Mouse (Mus musculus) intestine, embryonic 14.5 days (tissue): ENCODE data around the gene Nedd4. TPM values are rescaled to one million over a fixed set of nuclear protein-coding genes. Genes with fewer than 3 reads are reported as not detected.
A peak's percentile ranks its signal among the peaks of the same experiment; 100 is the strongest.
"Not testable (repeated sequence)": the region's sequence is repeated elsewhere in the genome, so short reads cannot be mapped to it uniquely, and the experiment has no call there.

Experiments
- ATAC-seq: fragments of 200-750 bp; cut with Nextera tagmentation; replicated peaks from 2 replicates; pipeline ENCODE4 v1.8.0; 2017; ENCODE audit warnings: low read depth, moderate number of reproducible peaks, moderate TSS enrichment, moderate library complexity; ENCODE audit not compliant: low FRiP score, low TSS enrichment
- DNase-seq: peaks from one replicate; pipeline ENCODE4 v3.0.0-alpha.2; 2018; ENCODE audit warnings: low spot score
- H3K27ac ChIP-seq: fragments of 300-500 bp; sonication (generic); 2 replicates; pipeline ENCODE4 v1.5.1; 2014; ENCODE audit warnings: low read depth, mild to moderate bottlenecking, control low read depth
- H3K27me3 ChIP-seq: fragments of 300-500 bp; sonication (generic); replicated peaks from 2 replicates; pipeline ENCODE4 v1.6.1; 2014; ENCODE audit warnings: low read length, control low read depth; ENCODE audit not compliant: control insufficient read depth, insufficient read depth
- H3K36me3 ChIP-seq: fragments of 300-500 bp; sonication (generic); 2 replicates; pipeline ENCODE4 v1.6.1; 2014; ENCODE audit warnings: low read length, control low read depth; ENCODE audit not compliant: control insufficient read depth, insufficient read depth
- H3K4me1 ChIP-seq: fragments of 300-500 bp; sonication (generic); replicated peaks from 2 replicates; pipeline ENCODE4 v1.6.1; 2014; ENCODE audit warnings: low read length, control low read depth, mixed read lengths; ENCODE audit not compliant: control insufficient read depth, insufficient read depth
- H3K4me2 ChIP-seq: fragments of 300-500 bp; sonication (generic); 2 replicates; pipeline ENCODE4 v1.6.1; 2014; ENCODE audit warnings: low read length
- H3K4me3 ChIP-seq: fragments of 300-500 bp; sonication (generic); 2 replicates; pipeline ENCODE4 v1.5.1; 2014; ENCODE audit warnings: low read depth, low read length, control low read depth, mixed read lengths
- H3K9ac ChIP-seq: fragments of 300-500 bp; sonication (generic); 2 replicates; pipeline ENCODE4 v1.6.1; 2014; ENCODE audit warnings: mild to moderate bottlenecking, low read length
- H3K9me3 ChIP-seq: fragments of 300-500 bp; sonication (generic); 2 replicates; pipeline ENCODE4 v1.6.1; 2016; ENCODE audit warnings: low read length, control low read depth; ENCODE audit not compliant: control insufficient read depth
- WGBS: fragments of 180-500 bp; shearing (Covaris S2); extraction: QIAGEN DNeasy Blood & Tissue Kit; methylation state at CpG from one replicate; pipeline ENCODE4 v1.1.7; 2014; 5-methylcytosine and 5-hydroxymethylcytosine counted together
- polyA plus RNA-seq: library from polyadenylated mRNA; unstranded; fragments of >200 nt; fragmentation: Nextera tagmentation; extraction: Ambion mirVana; gene quantifications from 2 replicates; pipeline ENCODE4 v1.2.1, GENCODE M21; 2014

Nedd4 gene
- polyA plus RNA-seq, 1 experiment from 2014 or later, result 671 TPM

- Histone ChIP-seq H3K27ac (no peak overlapping the region), H3K4me1 (peaks cover 11% of the 10 kb centered on the region; the same call in 1 of the 2 replicates), H3K9me3 (no peaks in the 10 kb centered on the region), H3K4me2 (no peak overlapping the region), H3K9ac (no peak overlapping the region), H3K27me3 (no peaks in the 10 kb centered on the region), H3K36me3 (no peaks in the 10 kb centered on the region), H3K4me3 (no peak overlapping the region)
- DNase-seq, result peak; percentile 55
- no peak for ATAC-seq
Measured at GRCm38 (mm10) chr9:72635134-72635533, 27.0 kb upstream of the Nedd4 start.

GRCm38 (mm10) chr9:72636547-72636946, 25.6 kb upstream of the Nedd4 start:
- Histone ChIP-seq H3K36me3 (no peaks in the 10 kb centered on the region), H3K27me3 (no peaks in the 10 kb centered on the region), H3K4me3 (no peak overlapping the region), H3K4me2 (no peak overlapping the region), H3K9me3 (no peaks in the 10 kb centered on the region), H3K4me1 (peaks cover 24% of the 10 kb centered on the region), H3K9ac (no peak overlapping the region), H3K27ac (no peak overlapping the region)
- ATAC-seq (no peak), DNase-seq (no peak)
- WGBS, result 80% methylated on average over 7 of the region's 7 CpGs

GRCm38 (mm10) chr9:72637243-72637642, 24.9 kb upstream of the Nedd4 start:
- 85% methylated on average over 8 of the region's 8 CpGs for WGBS
- ATAC-seq (no peak), DNase-seq (no peak)
- Histone ChIP-seq H3K4me2 (no peak overlapping the region), H3K4me3 (no peak overlapping the region), H3K4me1 (peaks cover 24% of the 10 kb centered on the region), H3K9me3 (no peaks in the 10 kb centered on the region), H3K36me3 (no peaks in the 10 kb centered on the region), H3K27me3 (no peaks in the 10 kb centered on the region), H3K9ac (no peak overlapping the region), H3K27ac (no peak overlapping the region)

- peak; percentile 81 for ATAC-seq
- H3K9ac ChIP-seq, result peak overlapping the region; percentile 61
- WGBS, result 44% methylated on average over 9 of the region's 9 CpGs
Measured at GRCm38 (mm10) chr9:72638951-72639842, 22.9 kb upstream of the Nedd4 start.

DNA sequence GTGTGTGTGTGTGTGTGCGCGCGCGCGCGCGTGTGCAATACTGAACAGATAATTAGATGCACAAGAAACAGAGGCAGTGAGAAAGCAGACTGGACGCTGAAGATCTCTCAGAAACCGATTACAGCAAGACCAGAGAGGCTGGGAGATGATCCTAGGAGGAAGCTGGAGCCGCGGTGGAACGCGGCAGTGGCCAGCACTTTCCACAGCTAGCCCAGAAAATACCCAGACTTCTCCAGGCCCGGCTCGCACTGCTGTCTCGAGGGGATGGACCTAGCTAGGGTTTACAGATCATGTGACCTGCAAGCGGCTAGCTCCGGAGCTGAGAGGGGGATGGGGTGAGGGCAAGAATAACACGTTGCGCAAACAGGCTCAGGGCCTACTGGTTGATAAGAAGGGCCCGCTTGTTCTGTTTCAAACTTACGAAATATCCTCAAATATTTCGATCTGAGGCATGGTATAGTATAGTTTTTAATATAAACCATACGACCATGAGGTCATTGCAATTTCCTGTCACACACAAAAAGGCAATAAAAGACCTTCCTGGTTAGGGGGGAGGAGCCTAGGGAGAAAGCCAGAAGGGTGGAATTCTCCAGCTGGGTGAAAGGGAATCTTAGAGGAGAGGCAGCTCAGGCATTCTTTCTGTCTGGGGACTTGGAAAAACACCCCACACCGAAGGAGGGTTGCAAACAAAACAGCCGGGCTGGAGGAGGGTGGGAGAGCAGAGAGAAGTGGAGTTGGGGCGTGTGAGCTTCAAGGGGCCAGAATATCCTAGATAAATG, 22.1 kb upstream of the Nedd4 start:
- Histone ChIP-seq H3K4me3 (peak overlapping the region; percentile 23), H3K4me2 (peak overlapping the region; percentile 61), H3K9me3 (no peaks in the 10 kb centered on the region), H3K4me1 (peaks cover 33% of the 10 kb centered on the region), H3K27me3 (no peaks in the 10 kb centered on the region), H3K36me3 (no peaks in the 10 kb centered on the region), H3K9ac (peak overlapping the region; percentile 61), H3K27ac (peak overlapping the region; percentile 100)
- WGBS, result 1% methylated on average over 27 of the region's 27 CpGs
- DNase-seq (peak; percentile 90), ATAC-seq (peak; percentile 94)

More at GRCm38 (mm10) chr9:72638951-72639842, 22.9 kb upstream of the Nedd4 start:
- peak overlapping the region; percentile 100 for H3K27ac ChIP-seq
- H3K36me3 ChIP-seq, result no peaks in the 10 kb centered on the region
- peak overlapping the region; percentile 23 for H3K4me3 ChIP-seq
- H3K9me3 ChIP-seq, result no peaks in the 10 kb centered on the region
- H3K4me1 ChIP-seq, result peaks cover 28% of the 10 kb centered on the region
- peak; percentile 64 for DNase-seq
- no peaks in the 10 kb centered on the region for H3K27me3 ChIP-seq
- H3K4me2 ChIP-seq, result peak overlapping the region; percentile 61

GRCm38 (mm10) chr9:72640642-72641041, 21.5 kb upstream of the Nedd4 start:
- no peak for DNase-seq
- no peaks in the 10 kb centered on the region for H3K9me3 ChIP-seq
- no peaks in the 10 kb centered on the region for H3K27me3 ChIP-seq
- H3K9ac ChIP-seq, result peak overlapping the region; percentile 61
- peaks cover 33% of the 10 kb centered on the region for H3K4me1 ChIP-seq
- H3K36me3 ChIP-seq, result no peaks in the 10 kb centered on the region
- 12% methylated on average over 7 of the region's 7 CpGs for WGBS
- H3K4me2 ChIP-seq, result peak overlapping the region; percentile 61
- ATAC-seq, result peak; percentile 9; the same call in 1 of the 2 replicates
- H3K4me3 ChIP-seq, result no peak overlapping the region
- H3K27ac ChIP-seq, result peak overlapping the region; percentile 100

DNA sequence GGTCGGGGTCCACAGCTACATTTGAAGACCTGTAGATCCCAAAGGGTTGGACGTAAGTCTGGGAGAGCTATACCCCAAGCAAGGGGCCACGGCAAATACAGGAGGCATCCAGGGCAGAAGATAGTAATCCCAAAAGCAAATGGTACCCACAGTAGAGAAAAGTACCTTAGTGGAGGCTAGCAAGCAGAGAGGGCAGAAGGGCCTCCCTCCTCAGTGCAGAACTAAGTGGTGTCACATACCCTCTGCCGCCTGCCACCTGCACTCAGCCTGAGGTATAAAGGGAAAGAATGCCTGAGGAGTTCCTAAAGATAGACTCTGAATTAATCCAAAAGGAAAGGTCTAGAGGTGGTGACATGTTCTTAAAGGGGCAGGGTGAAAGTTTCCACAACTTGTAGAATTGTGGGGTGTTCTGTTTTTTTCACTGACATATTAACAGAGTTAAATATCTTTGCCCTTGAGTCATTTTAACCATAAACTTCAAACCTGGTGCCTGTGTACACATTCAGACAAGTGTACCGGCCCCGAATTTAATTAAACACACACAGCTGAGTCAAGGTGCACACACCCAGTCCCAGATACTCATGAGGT, 21.0 kb upstream of the Nedd4 start:
- ATAC-seq, result no peak
- H3K9ac ChIP-seq, result peak overlapping the region; percentile 61
- peak overlapping the region; percentile 61 for H3K4me2 ChIP-seq
- H3K4me1 ChIP-seq, result peaks cover 33% of the 10 kb centered on the region
- DNase-seq, result no peak
- H3K36me3 ChIP-seq, result no peaks in the 10 kb centered on the region
- H3K27me3 ChIP-seq, result no peaks in the 10 kb centered on the region
- no peaks in the 10 kb centered on the region for H3K9me3 ChIP-seq
- H3K27ac ChIP-seq, result peak overlapping the region; percentile 100
- H3K4me3 ChIP-seq, result no peak overlapping the region
- 64% methylated on average over 6 of the region's 6 CpGs for WGBS

DNA sequence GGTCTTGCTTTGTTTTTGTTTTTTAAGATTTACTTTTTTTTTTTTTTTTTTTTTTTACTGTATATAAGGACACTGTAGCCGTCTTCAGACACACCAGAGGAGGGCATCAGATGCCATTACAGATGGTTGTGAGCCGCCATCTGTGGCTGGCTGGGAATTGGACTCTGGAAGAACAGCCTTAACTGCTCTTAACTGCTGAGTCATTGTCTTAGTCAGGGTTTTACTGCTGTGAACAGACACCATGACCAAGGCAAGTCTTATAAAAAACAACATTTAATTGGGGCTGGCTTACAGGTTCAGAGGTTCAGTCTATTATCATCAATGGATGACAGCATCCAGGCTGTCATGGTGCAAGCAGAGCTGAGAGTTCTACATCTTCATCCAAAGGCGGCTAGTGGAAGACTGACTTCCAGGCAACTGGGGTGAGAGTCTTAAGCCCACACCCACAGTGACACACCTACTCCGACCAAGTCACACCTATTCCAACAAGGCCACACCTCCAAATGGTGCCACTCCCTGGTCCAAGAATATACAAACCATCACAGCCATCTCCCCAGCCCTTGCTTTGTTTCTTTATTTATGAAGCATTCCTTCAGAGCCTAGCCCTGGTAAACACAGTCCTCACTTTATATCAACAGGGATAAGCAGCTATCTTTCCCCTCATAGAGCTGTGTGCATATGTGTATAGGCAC, 19.2 kb upstream of the Nedd4 start:
- H3K9ac ChIP-seq, H3K4me2 ChIP-seq, H3K36me3 ChIP-seq, H3K4me3 ChIP-seq, H3K27ac ChIP-seq, H3K27me3 ChIP-seq, DNase-seq, ATAC-seq, H3K9me3 ChIP-seq: not testable (repeated sequence)
- WGBS, result 88% methylated on average over 4 of the region's 4 CpGs
- H3K4me1 ChIP-seq, result peaks cover 33% of the 10 kb centered on the region
